Mouse (Mus musculus): ENCODE data around the gene Agr3.

The Agr3 gene

DNA sequence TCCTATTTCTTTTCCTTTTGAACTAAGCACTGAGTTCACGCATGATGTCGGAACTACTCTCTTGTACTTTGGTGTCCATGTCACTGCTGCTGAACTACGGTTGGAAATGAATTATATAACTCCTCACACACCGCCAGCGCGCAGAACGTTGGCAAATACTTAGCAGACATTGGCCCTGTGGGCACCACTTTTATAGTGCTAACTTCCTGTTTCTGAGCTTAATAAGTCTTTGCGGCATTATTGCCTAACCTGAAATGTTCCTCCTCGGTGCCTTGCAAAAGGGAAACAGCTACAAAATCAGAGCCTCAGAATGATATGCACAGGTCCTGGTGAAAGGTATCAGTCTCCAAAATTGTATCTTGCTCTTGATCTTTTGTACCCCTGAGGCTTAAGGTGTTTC is 58.1 kb downstream of the Agr3 start:
- DNase-seq (ENCODE audit: low spot score): no peak

DNA sequence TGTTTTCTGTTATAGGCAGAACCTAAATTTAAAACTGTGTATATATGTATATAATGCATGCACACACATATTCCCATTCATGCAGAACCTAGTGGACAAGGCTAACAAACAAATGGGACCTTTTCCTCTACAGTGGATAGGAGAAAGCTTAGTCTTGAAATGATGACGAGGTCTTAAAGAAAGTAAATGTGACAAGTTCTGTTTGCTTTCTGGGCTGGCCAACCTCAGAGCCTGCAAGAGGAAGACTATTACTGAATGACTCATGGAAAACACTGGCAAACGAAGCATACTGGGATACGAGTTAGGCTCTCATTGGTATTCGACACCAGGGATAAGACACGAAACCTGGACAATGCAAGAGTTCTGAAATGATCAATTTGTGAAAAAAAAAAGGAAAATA is 59.3 kb downstream of the Agr3 start:
- DNase-seq (ENCODE audit: low spot score): no peak

DNA sequence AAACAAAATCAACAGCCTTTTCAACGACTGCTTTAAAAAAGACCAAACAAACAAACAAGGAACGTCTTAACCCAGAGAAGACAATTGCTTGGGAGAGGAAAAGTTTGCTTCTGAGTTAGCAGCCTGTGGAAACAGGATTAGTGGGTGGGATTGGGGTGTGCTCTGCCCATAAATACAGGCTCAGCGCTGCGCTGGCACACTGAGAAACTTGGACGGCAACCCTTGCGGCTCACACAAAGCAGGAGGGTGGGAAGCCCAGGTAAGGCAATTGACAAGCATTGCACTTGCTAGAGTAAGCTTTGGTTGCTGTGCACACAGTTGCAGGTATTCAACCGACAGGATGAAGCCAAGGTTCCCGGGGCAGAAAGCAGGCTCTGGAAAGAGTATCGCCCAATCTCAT is 67.3 kb downstream of the Agr3 start, which contains the start of gene Agr2:
Gene Agr2 (plus strand): TSS at position 197 of the 400 bp plus-strand sequence.
- DNase-seq (ENCODE audit: low spot score): no peak

DNA sequence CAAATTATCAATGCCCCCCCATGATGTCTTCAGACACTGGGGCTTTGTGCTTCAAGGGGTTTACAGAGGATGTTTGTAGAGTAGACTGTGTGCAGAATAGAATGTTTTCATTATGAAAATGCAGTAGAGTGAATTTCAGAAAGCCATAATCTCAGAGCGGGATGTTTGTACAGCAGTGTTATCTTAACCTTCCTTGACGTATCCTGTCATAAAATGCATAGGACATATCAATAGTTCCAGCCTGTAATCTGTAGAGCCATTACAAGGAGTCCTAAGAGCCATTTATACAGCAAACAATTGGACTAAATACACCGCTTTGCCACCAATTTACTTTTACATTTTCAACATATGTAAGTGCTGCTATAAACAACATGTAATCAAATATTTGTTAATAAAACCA is 68.2 kb downstream of the Agr3 start:
- no peak for DNase-seq (ENCODE audit: low spot score)

DNA sequence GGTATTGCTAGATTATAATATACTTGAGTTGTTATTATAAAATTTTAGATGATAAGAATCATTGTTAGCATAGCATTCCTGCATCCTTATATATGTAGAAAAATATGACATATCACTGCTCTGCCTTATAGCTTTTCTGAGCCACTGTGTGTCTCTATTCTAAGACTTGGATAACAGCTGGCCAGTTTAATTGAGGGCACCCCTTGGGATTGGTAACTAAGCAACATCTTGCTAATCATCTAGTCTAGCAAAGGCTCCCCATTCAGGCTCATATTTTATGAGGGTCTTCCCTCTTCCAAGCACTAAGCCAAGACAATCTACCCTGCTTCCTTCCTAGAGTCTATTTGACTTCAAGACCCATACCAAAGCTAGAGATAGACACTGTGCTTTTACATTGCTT is 68.7 kb downstream of the Agr3 start:
- no peak for DNase-seq (ENCODE audit: low spot score)

DNA sequence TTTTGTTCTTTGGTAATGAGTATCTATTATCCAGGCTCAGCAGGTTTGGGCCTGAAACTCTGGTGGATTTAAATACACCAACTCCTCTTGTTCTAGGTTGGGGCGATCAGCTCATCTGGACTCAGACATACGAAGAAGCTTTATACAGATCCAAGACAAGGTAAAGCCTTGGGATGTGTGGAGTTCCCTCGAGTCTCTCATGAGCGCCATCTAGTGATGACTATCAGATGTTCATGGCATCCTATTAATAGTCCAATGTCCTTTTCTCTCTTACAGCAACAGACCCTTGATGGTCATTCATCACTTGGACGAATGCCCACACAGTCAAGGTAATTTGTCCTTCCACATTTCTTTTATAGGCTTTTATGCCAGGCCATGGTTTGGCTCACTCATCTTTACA is 70.4 kb downstream of the Agr3 start:
- no peak for DNase-seq (ENCODE audit: low spot score)

Measured in ovary, postnatal 10 days (tissue).